Mouse (Mus musculus): ENCODE results near the gene Gm20696.

Gm20696 gene

GRCm38 (mm10) chr6:99330169-99330568, 336.4 kb downstream of the Gm20696 start:
- DNase-seq (ENCODE audit: low read depth, low spot score): no peak

- no peak for DNase-seq (ENCODE audit: low read depth, low spot score)
Measured at GRCm38 (mm10) chr6:99328634-99329033, 338.0 kb downstream of the Gm20696 start.

DNA sequence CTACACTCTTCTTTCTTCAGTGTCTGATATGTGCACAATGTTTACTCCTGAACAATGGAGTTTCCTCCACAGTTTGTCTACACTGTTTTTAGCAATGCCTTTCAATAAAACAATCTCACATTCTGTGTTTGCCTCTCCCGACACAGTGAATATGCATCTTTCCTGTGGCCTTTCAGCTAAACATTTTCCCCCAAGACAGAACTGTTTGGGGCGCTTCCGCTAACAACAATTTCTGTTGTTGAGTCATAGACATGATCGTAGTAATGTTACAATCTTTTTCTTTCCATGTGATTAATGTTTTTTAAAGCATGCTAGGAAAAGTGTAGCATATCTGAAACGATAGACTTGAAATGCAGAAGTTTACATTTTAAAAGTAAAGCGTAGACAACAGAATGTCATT, 338.5 kb downstream of the Gm20696 start:
- no peak for DNase-seq (ENCODE audit: low read depth, low spot score)

GRCm38 (mm10) chr6:99327721-99328120, 338.9 kb downstream of the Gm20696 start:
- no peak for DNase-seq (ENCODE audit: low read depth, low spot score)

GRCm38 (mm10) chr6:99325881-99326280, 340.7 kb downstream of the Gm20696 start:
- no peak for DNase-seq (ENCODE audit: low read depth, low spot score)

DNA sequence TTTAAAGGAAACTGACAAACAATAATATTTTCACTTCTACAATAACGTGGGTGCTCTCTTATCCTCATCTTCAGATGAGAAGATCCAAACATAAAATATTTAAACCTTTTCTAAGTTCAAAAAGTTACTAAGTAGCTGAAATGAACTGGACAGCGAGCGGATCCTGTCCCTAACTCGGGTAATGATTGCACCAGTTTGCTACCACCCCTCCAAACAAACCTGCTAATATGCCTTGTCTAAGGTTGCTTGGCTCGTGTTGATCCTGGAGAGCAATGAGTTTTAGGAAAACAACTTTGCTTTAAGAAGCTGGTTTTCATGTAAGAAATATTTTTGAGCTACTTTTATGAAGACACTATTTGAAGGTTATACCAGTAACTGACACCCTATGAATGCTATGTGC, 341.1 kb downstream of the Gm20696 start:
- DNase-seq (ENCODE audit: low read depth, low spot score): no peak

- peak; percentile 35 for DNase-seq (ENCODE audit: low read depth, low spot score)
Measured at GRCm38 (mm10) chr6:99322132-99322904, 344.3 kb downstream of the Gm20696 start.

GRCm38 (mm10) chr6:99320444-99320843, 346.2 kb downstream of the Gm20696 start:
- no peak for DNase-seq (ENCODE audit: low read depth, low spot score)

DNA sequence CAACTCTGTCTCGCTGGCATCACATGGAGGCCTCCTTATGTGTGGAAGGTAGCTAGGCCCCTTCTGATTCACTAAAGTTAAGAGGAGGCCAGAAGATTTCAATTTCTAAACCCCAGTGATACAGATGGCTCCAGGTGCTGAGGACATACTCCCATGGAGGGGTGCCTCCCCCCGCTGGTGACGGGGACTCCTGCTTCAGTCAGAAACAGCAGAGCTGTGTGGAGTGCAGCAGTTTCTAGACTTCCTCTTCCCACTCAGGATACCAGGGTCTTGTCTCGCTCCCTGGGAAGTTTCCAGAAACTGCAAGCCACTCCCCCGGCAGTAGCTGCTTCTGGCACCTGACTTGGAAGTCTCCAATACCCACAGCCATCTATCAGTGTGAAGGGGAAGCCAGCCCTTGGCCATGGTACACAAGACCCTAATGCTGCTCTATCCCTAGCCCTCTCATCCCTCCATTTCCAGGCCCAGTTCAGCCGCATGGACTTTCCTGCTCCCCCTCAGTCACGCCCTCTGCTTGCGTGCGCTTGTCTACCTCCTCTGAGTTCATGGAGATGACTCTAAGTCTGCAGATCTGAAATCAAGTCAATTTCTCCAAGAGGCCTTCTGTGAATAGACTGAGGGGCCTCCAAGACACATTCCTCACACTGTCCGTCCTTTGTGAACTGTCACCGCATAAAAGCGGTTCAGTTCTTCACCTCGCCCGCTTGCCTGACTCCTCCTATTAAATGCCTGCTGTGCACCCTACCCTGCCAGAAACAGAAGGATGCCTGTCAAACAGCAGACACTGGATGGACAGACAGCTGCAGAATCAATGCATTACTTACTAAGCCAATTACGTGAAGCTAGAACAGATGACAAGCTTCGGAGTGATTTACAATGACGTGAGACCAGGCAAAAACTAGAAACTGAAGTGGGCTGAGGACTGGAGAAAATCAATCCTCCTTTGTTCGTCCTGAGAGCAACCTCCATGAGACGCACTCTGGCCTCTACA, 346.9 kb downstream of the Gm20696 start:
- no peak for DNase-seq (ENCODE audit: low read depth, low spot score)

DNA sequence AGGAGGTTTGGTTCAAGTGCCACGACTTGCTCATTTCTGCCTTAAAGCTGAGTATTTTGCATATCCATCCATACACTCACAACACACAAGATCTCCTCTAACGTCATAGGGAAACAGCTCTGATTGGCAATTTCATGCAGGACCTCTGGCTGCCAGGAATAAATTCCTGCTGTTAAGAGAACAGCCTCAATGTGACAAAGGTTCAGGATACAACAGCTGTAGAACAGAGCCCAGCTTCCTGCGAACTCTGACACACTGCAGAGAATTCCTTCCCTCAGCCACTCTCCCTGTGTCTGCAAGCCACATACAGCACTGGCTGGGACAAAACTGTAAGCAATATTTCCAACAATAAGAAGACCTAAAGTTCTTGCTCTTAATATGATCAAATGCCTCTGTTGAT, 351.9 kb downstream of the Gm20696 start:
- DNase-seq (ENCODE audit: low read depth, low spot score): no peak

DNA sequence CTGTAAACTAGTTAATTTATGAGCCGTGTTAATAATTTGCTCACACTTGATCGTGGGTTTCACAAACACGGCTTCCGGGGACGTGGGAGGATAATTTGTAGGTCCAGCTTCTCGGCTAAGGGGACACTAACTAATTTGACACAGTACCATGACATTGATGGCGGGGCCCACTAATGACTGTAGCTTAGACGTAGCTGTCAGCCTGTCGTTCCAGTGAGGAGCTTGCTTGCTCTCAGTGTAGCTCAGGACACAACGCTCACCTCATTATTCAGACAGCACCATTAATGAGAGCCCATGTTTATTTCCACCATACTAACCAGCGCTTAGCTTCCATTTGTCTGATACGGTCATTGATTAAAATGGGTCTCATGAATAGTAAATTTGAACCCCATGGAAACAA, 356.1 kb downstream of the Gm20696 start:
- no peak for DNase-seq (ENCODE audit: low read depth, low spot score)

- DNase-seq (ENCODE audit: low read depth, low spot score): no peak
Measured at GRCm38 (mm10) chr6:99310171-99310500, 356.5 kb downstream of the Gm20696 start.

- DNase-seq (ENCODE audit: low read depth, low spot score): peak; percentile 82
Measured at GRCm38 (mm10) chr6:99309466-99310170, 357.0 kb downstream of the Gm20696 start.

GRCm38 (mm10) chr6:99305751-99306150, 360.8 kb downstream of the Gm20696 start:
- DNase-seq (ENCODE audit: low read depth, low spot score): peak; percentile 25

DNA sequence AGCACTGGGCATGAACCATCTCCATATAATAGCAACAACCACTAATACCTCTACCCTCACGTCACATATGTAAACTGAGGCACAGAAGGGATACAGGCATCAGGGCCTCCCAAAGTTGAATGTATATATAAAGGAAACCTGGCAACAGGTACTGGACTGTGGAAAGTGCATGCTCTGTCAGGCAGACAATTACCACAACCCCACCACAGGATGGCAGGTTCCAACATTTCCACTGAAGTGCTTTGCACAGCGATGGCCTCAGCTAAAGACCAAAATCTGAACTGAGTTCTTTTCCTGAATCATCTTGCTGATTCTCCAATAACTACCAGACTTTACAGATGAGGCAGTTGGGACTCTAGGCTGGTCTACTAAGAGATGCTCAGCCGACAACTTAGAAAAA, 361.4 kb downstream of the Gm20696 start:
- no peak for DNase-seq (ENCODE audit: low read depth, low spot score)

GRCm38 (mm10) chr6:99302662-99303435, 363.7 kb downstream of the Gm20696 start:
- DNase-seq (ENCODE audit: low read depth, low spot score): peak; percentile 58

GRCm38 (mm10) chr6:99301923-99302322, 364.7 kb downstream of the Gm20696 start:
- no peak for DNase-seq (ENCODE audit: low read depth, low spot score)

DNA sequence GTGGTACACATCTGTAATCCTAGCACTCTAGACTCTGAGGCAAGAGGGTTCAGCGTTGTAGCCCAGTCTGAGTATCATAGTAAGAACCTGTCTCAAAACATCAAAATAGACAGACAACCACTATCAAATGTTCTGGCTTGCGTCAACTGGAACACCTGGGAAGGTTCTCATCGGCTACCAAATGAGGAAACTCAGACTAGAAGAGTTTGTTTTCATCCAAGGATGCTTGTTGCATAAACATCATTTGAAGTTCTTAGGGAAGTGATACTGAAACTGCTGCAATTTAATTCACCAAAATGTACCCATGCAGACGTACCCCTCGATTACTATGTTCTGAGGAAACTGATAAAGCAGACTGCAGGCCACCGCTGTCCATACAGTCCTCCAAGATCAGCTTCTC, 366.4 kb downstream of the Gm20696 start:
- DNase-seq (ENCODE audit: low read depth, low spot score): no peak

DNA sequence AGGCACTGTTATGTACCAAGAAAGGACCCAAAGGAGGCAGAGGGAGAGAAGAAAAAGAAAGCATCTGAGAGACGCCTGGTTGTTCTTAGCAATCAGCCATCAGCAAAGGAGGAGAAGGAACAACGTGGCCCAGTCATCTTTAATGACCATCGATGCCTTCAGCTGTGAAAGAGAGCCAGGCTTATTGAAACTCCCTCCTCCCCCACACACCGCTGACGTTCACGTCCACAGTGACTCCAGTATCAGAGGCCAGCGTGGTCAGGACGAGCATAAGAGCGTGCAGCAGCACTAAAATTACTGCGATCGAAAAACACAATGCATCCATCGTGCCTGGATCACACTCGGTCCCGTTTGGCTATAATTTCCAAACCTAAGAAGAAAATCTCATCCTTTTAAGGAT, 367.4 kb downstream of the Gm20696 start:
- DNase-seq (ENCODE audit: low read depth, low spot score): no peak

DNA sequence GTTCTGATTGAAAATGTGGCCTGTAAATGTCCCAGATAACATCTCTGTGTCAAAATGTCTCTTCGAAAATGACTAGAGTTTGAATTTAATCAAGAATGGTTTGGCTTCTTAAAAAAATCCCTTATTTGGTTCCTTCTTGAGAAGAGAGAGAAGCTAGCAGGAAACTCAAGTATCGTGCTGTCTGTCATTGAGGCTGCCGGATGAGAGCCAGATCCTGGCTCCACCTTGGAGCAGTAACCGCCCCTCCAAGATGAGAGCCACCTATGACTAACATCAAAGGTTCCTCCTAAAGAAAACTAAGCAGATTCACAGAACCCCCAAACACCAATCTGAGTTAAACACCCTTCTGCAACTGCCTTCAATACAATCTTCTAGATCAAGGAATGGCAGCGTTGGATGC, 369.1 kb downstream of the Gm20696 start:
- DNase-seq (ENCODE audit: low read depth, low spot score): no peak

GRCm38 (mm10) chr6:99295495-99295894, 371.1 kb downstream of the Gm20696 start:
- no peak for DNase-seq (ENCODE audit: low read depth, low spot score)

Measured in CD4-positive helper T cell, adult 2 months (primary cell).